Mouse (Mus musculus): ENCODE results near the gene Olfr12.

Gene Olfr12

GRCm38 (mm10) chr1:92640393-92640792 lies 22.8 kb downstream of the Olfr12 start:
- DNase-seq (ENCODE audit: low spot score) = no peak

GRCm38 (mm10) chr1:92641514-92642272 lies 24.1 kb downstream of the Olfr12 start, which contains the start of gene Cops9:
Gene Cops9 (minus strand): TSS chr1:92641985.
- peak; percentile 98 for DNase-seq (ENCODE audit: low spot score)

- DNase-seq (ENCODE audit: low spot score) = no peak
These were observed 26.1 kb downstream of the Olfr12 start for GRCm38 (mm10) chr1:92643691-92644090.

GRCm38 (mm10) chr1:92644916-92645315 lies 27.3 kb downstream of the Olfr12 start:
- DNase-seq (ENCODE audit: low spot score) = no peak

- no peak for DNase-seq (ENCODE audit: low spot score)
These were observed 28.5 kb downstream of the Olfr12 start for GRCm38 (mm10) chr1:92646111-92646510.

- no peak for DNase-seq (ENCODE audit: low spot score)
These were observed 29.0 kb downstream of the Olfr12 start for GRCm38 (mm10) chr1:92646601-92647000.

- no peak for DNase-seq (ENCODE audit: low spot score)
These were observed 29.4 kb downstream of the Olfr12 start for GRCm38 (mm10) chr1:92647026-92647425.

GRCm38 (mm10) chr1:92647752-92648151 lies 30.2 kb downstream of the Olfr12 start:
- peak; percentile 90 for DNase-seq (ENCODE audit: low spot score)

- DNase-seq (ENCODE audit: low spot score) = no peak
These were observed 30.6 kb downstream of the Olfr12 start for GRCm38 (mm10) chr1:92648197-92648596.

- peak; percentile 84 for DNase-seq (ENCODE audit: low spot score)
These were observed 31.1 kb downstream of the Olfr12 start, which contains the start of gene Otos for GRCm38 (mm10) chr1:92648673-92649072. Gene Otos (minus strand): TSS chr1:92648841.

GRCm38 (mm10) chr1:92651467-92651866 lies 33.9 kb downstream of the Olfr12 start:
- no peak for DNase-seq (ENCODE audit: low spot score)

- DNase-seq (ENCODE audit: low spot score) = no peak
These were observed 35.6 kb downstream of the Olfr12 start for GRCm38 (mm10) chr1:92653179-92653578.

- DNase-seq (ENCODE audit: low spot score) = no peak
These were observed 37.1 kb downstream of the Olfr12 start for GRCm38 (mm10) chr1:92654676-92655075.

- peak; percentile 5 for DNase-seq (ENCODE audit: low spot score)
These were observed 39.6 kb downstream of the Olfr12 start for GRCm38 (mm10) chr1:92657025-92657820.

- DNase-seq (ENCODE audit: low spot score) = no peak
These were observed 41.8 kb downstream of the Olfr12 start for GRCm38 (mm10) chr1:92659392-92659791.

- no peak for DNase-seq (ENCODE audit: low spot score)
These were observed 49.5 kb downstream of the Olfr12 start for GRCm38 (mm10) chr1:92667106-92667505.

GRCm38 (mm10) chr1:92669430-92669829 lies 51.8 kb downstream of the Olfr12 start:
- no peak for DNase-seq (ENCODE audit: low spot score)

- DNase-seq (ENCODE audit: low spot score) = no peak
These were observed 53.7 kb downstream of the Olfr12 start for GRCm38 (mm10) chr1:92671326-92671725.

Measured in embryo, embryonic 10 days (tissue).